Mouse (Mus musculus) B cell, adult 2 months (primary cell): ENCODE measurements around the gene Gcnt2.
"Not testable (repeated sequence)": the region's sequence is repeated elsewhere in the genome, so short reads cannot be mapped to it uniquely, and the experiment has no call there.

ENCODE experiments used
- DNase-seq, 2 experiments: peaks; one replicate each; pipeline ENCODE4 v3.0.0; 2022

Gene Gcnt2

GRCm38 (mm10) chr13:40875415-40875814 is 15.9 kb downstream of the Gcnt2 start:
- no peak for DNase-seq

GRCm38 (mm10) chr13:40877589-40877988 is 18.0 kb downstream of the Gcnt2 start:
- no peak for DNase-seq

GRCm38 (mm10) chr13:40880557-40880956 is 21.0 kb downstream of the Gcnt2 start:
- no peak for DNase-seq

- no peak for DNase-seq
These were observed 23.1 kb downstream of the Gcnt2 start for GRCm38 (mm10) chr13:40882606-40883005.

GRCm38 (mm10) chr13:40883903-40884302 is 24.3 kb downstream of the Gcnt2 start:
- DNase-seq: no peak

- no peak for DNase-seq
These were observed 25.3 kb downstream of the Gcnt2 start for GRCm38 (mm10) chr13:40884878-40885277.

- no peak for DNase-seq
These were observed 26.5 kb downstream of the Gcnt2 start for GRCm38 (mm10) chr13:40885935-40886642.

- no peak for DNase-seq
These were observed 27.3 kb downstream of the Gcnt2 start for GRCm38 (mm10) chr13:40886643-40887381.

- no peak for DNase-seq
These were observed 31.0 kb downstream of the Gcnt2 start for GRCm38 (mm10) chr13:40890595-40890994.

- DNase-seq: not testable (repeated sequence)
These were observed 31.8 kb downstream of the Gcnt2 start for GRCm38 (mm10) chr13:40891369-40891768.

GRCm38 (mm10) chr13:40892043-40892442 is 32.5 kb downstream of the Gcnt2 start:
- no peak for DNase-seq

GRCm38 (mm10) chr13:40892547-40892946 is 33.0 kb downstream of the Gcnt2 start:
- no peak for DNase-seq

- DNase-seq: no peak
These were observed 34.0 kb downstream of the Gcnt2 start for GRCm38 (mm10) chr13:40893573-40893972.

GRCm38 (mm10) chr13:40898049-40898690 is 38.6 kb downstream of the Gcnt2 start:
- not testable (repeated sequence) for DNase-seq

- DNase-seq: no peak
These were observed 39.1 kb downstream of the Gcnt2 start for GRCm38 (mm10) chr13:40898698-40899097.

GRCm38 (mm10) chr13:40899349-40899993 is 39.9 kb downstream of the Gcnt2 start:
- no peak for DNase-seq

GRCm38 (mm10) chr13:40899994-40900970 is 40.7 kb downstream of the Gcnt2 start:
- DNase-seq: no peak

- no peak for DNase-seq
These were observed 41.7 kb downstream of the Gcnt2 start for GRCm38 (mm10) chr13:40901263-40901662.

- DNase-seq: no peak
These were observed 42.4 kb downstream of the Gcnt2 start for GRCm38 (mm10) chr13:40901831-40902459.

GRCm38 (mm10) chr13:40904080-40904479 is 44.5 kb downstream of the Gcnt2 start:
- DNase-seq: no peak

GRCm38 (mm10) chr13:40906528-40906927 is 47.0 kb downstream of the Gcnt2 start:
- no peak for DNase-seq

- DNase-seq: no peak
These were observed 47.7 kb downstream of the Gcnt2 start for GRCm38 (mm10) chr13:40907274-40907673.
